Mouse (Mus musculus) lung, adult 2 months (tissue): ENCODE measurements around the gene Phldb2. TPM values are rescaled to one million over a fixed set of nuclear protein-coding genes. Genes with fewer than 3 reads are reported as not detected.

Experiments
- DNase-seq: peaks from one replicate; pipeline ENCODE4 v3.0.0; 2022
- H3K4me1 ChIP-seq: fragments of 200-500 bp; 2 replicates; pipeline ENCODE4 v1.6.1; 2011; ENCODE audit warnings: low read length; ENCODE audit not compliant: control insufficient read depth, insufficient read depth
- H3K4me3 ChIP-seq: fragments of 200-500 bp; replicated peaks from 2 replicates; pipeline ENCODE3; 2011; ENCODE audit warnings: low read depth, mild to moderate bottlenecking, control low read depth, low read length; ENCODE audit errors: extremely low read depth
- CTCF ChIP-seq: fragments of 200-500 bp; IDR thresholded peaks from 2 replicates; pipeline ENCODE4 v1.5.1; 2011; ENCODE audit warnings: mild to moderate bottlenecking, low read length, control low read depth; ENCODE audit not compliant: insufficient read depth
- POLR2A ChIP-seq: fragments of 200-500 bp; IDR thresholded peaks from 2 replicates; pipeline ENCODE4 v1.6.1; 2011; ENCODE audit warnings: low read depth, mild to moderate bottlenecking, control low read depth, low read length, borderline replicate concordance; ENCODE audit errors: extremely low read depth
- WGBS: fragments of 180-500 bp; shearing (Covaris S2); methylation state at CpG from one replicate; pipeline ENCODE4 v1.1.7; 2018; 5-methylcytosine and 5-hydroxymethylcytosine counted together
- polyA plus RNA-seq: library from polyadenylated mRNA; depleted of rRNA; stranded (reverse); fragments of >200 nt; gene quantifications from 2 replicates; pipeline ENCODE4 v1.2.3, GENCODE M21; 2012

Phldb2 gene
- polyA plus RNA-seq, 1 experiment: 53.0 TPM

GRCm38 (mm10) chr16:45903595-45903994, 49.8 kb downstream of the Phldb2 start:
- H3K4me1 ChIP-seq: no peaks in the 10 kb centered on the region; the same call in 1 of the 2 replicates
- 86% methylated on average over 8 of the region's 8 CpGs for WGBS
- H3K4me3 ChIP-seq: no peak overlapping the region
- no peak for TF ChIP-seq POLR2A
- no peak for TF ChIP-seq CTCF
- DNase-seq: no peak

- TF ChIP-seq POLR2A (no peak), CTCF (no peak)
- Histone ChIP-seq H3K4me1 (peaks cover 5% of the 10 kb centered on the region), H3K4me3 (no peak overlapping the region)
- WGBS: 65% methylated on average over 3 of the region's 3 CpGs
- no peak for DNase-seq
Observed at GRCm38 (mm10) chr16:45898459-45898858, 54.9 kb downstream of the Phldb2 start.

- 77% methylated on average over 2 of the region's 2 CpGs for WGBS
- Histone ChIP-seq H3K4me3 (no peak overlapping the region), H3K4me1 (peaks cover 8% of the 10 kb centered on the region)
- no peak for DNase-seq
- TF ChIP-seq CTCF (no peak), POLR2A (no peak)
Observed at GRCm38 (mm10) chr16:45896587-45896986, 56.8 kb downstream of the Phldb2 start.

- TF ChIP-seq POLR2A (no peak), CTCF (no peak)
- no peak for DNase-seq
- H3K4me3 ChIP-seq: no peak overlapping the region
- 82% methylated on average over 5 of the region's 5 CpGs for WGBS
- peaks cover 12% of the 10 kb centered on the region for H3K4me1 ChIP-seq
Observed at GRCm38 (mm10) chr16:45894998-45895397, 58.4 kb downstream of the Phldb2 start.

GRCm38 (mm10) chr16:45893796-45894195, 59.6 kb downstream of the Phldb2 start:
- TF ChIP-seq CTCF (no peak), POLR2A (no peak)
- peaks cover 12% of the 10 kb centered on the region for H3K4me1 ChIP-seq
- WGBS: 66% methylated on average over 2 of the region's 2 CpGs
- H3K4me3 ChIP-seq: no peak overlapping the region
- DNase-seq: no peak

- WGBS: 51% methylated on average over 1 of the region's 1 CpGs
- Histone ChIP-seq H3K4me3 (no peak overlapping the region), H3K4me1 (peaks cover 12% of the 10 kb centered on the region)
- TF ChIP-seq POLR2A: no peak
- no peak for TF ChIP-seq CTCF
- no peak for DNase-seq
Observed at GRCm38 (mm10) chr16:45892928-45893327, 60.5 kb downstream of the Phldb2 start.

GRCm38 (mm10) chr16:45890471-45891200, 62.8 kb downstream of the Phldb2 start:
- Histone ChIP-seq H3K4me3 (no peak overlapping the region), H3K4me1 (peaks cover 18% of the 10 kb centered on the region)
- 76% methylated on average over 4 of the region's 4 CpGs for WGBS
- no peak for TF ChIP-seq CTCF
- TF ChIP-seq POLR2A: no peak
- no peak for DNase-seq

- Histone ChIP-seq H3K4me3 (no peak overlapping the region), H3K4me1 (peaks cover 18% of the 10 kb centered on the region)
- no peak for TF ChIP-seq POLR2A
- TF ChIP-seq CTCF: no peak
- 27% methylated on average over 4 of the region's 4 CpGs for WGBS
- peak; percentile 39 for DNase-seq
Observed at GRCm38 (mm10) chr16:45889636-45890035, 63.8 kb downstream of the Phldb2 start.

- TF ChIP-seq CTCF (no peak), POLR2A (no peak)
- Histone ChIP-seq H3K4me1 (peaks cover 10% of the 10 kb centered on the region), H3K4me3 (no peak overlapping the region)
- no peak for DNase-seq
- 31% methylated on average over 5 of the region's 5 CpGs for WGBS
Observed at GRCm38 (mm10) chr16:45886599-45886998, 66.8 kb downstream of the Phldb2 start.

GRCm38 (mm10) chr16:45884194-45884593, 69.2 kb downstream of the Phldb2 start:
- no peak overlapping the region for H3K4me3 ChIP-seq
- no peak for DNase-seq
- WGBS: 89% methylated on average over 2 of the region's 2 CpGs
- H3K4me1 ChIP-seq: peaks cover 6% of the 10 kb centered on the region
- TF ChIP-seq POLR2A (no peak), CTCF (no peak)
